Mouse (Mus musculus) adipocyte (in vitro differentiated cells): ENCODE data around the gene Cnr2.

Experiments
- DNase-seq: peaks from one replicate; pipeline ENCODE4 v3.0.0-alpha.2; 2016; ENCODE audit warnings: low spot score

Cnr2 gene

GRCm38 (mm10) chr4:135964426-135964825 lies 69.2 kb downstream of the Cnr2 start:
- DNase-seq, result peak; percentile 87

GRCm38 (mm10) chr4:135965113-135965512 lies 69.9 kb downstream of the Cnr2 start:
- DNase-seq, result no peak

GRCm38 (mm10) chr4:135966283-135966682 lies 71.1 kb downstream of the Cnr2 start:
- no peak for DNase-seq

GRCm38 (mm10) chr4:135967086-135967760 lies 72.0 kb downstream of the Cnr2 start:
- no peak for DNase-seq

GRCm38 (mm10) chr4:135968271-135968869 lies 73.2 kb downstream of the Cnr2 start:
- no peak for DNase-seq

GRCm38 (mm10) chr4:135969070-135969750 lies 74.0 kb downstream of the Cnr2 start:
- DNase-seq, result no peak
